Mouse (Mus musculus) heart, postnatal 14 days (tissue): Measurements from ENCODE around the gene Rhox3a2. TPM values are rescaled to one million over a fixed set of nuclear protein-coding genes. Genes with fewer than 3 reads are reported as not detected.
"Not testable (repeated sequence)": the region's sequence is repeated elsewhere in the genome, so short reads cannot be mapped to it uniquely, and the experiment has no call there.

Experiments used
- DNase-seq, 2 experiments: peaks; one replicate each; pipeline ENCODE4 v3.0.0; 2021 to 2022
- intact Hi-C: fragments of 180-260 bp; cut with DNase I; formaldehyde crosslinking; loops from one replicate; pipeline ENCODE4 v1.15.1; 2025
- long read RNA-seq, 2 experiments: library from polyadenylated mRNA; stranded (forward); transcript quantifications; one replicate each; pipeline ENCODE4 v2.0.0; 2021
- total RNA-seq, 2 experiments: library from RNA; stranded (reverse); gene quantifications; 2 replicates each; pipeline ENCODE4 v1.2.3; 2021

The Rhox3a2 gene
- not detected for total RNA-seq
- long read RNA-seq, experiment 1 = 0 reads
- long read RNA-seq, experiment 2 = 0 reads

- DNase-seq, intact Hi-C loops: not testable (repeated sequence)
Observed at GRCm38 (mm10) chrX:37379728-37380127, at the start of gene Rhox3a2. Gene Rhox3a2, plus strand, starts transcription at chrX:37380028.

GRCm38 (mm10) chrX:37390548-37390947 lies 10.7 kb downstream of the Rhox3a2 start, which contains the start of gene Rhox4a2:
Gene Rhox4a2, plus strand, starts transcription at chrX:37390848.
- DNase-seq, intact Hi-C loops: not testable (repeated sequence)

- intact Hi-C loops = not testable (repeated sequence)
Observed at GRCm38 (mm10) chrX:37411767-37412166, 31.9 kb downstream of the Rhox3a2 start, which contains the start of gene Rhox2b. Gene Rhox2b, plus strand, starts transcription at chrX:37412067.

GRCm38 (mm10) chrX:37432194-37432593 lies 52.4 kb downstream of the Rhox3a2 start, which contains the start of gene Rhox4b:
Gene Rhox4b, plus strand, starts transcription at chrX:37432494.
- DNase-seq, intact Hi-C loops: not testable (repeated sequence)

More at GRCm38 (mm10) chrX:37411767-37412166, 31.9 kb downstream of the Rhox3a2 start, which contains the start of gene Rhox2b:
- not testable (repeated sequence) for DNase-seq

Other genes starting within 250 kb of the Rhox3a2 start
- not detected for gene Akap14, start 211.2 kb upstream of the Rhox3a2 start, total RNA-seq
- gene Ndufa1, start 188.9 kb upstream of the Rhox3a2 start, total RNA-seq = 100 to 1,000 TPM; 877 to 921 TPM
- gene Rnf113a1, start 188.8 kb upstream of the Rhox3a2 start, total RNA-seq = 1 to 10 TPM; 1.9 to 2.1 TPM
- not detected for gene Gm9, start 169.0 kb upstream of the Rhox3a2 start, total RNA-seq
- not detected for gene Rhox1, start 157.8 kb upstream of the Rhox3a2 start, total RNA-seq
- gene Rhox2a, start 135.1 kb upstream of the Rhox3a2 start, total RNA-seq = not detected
- gene Rhox3a, start 130.1 kb upstream of the Rhox3a2 start, total RNA-seq = not detected
- gene Rhox4a, start 114.7 kb upstream of the Rhox3a2 start, total RNA-seq = not detected
- gene Rhox4a2, start 10.8 kb downstream of the Rhox3a2 start, total RNA-seq = not detected
- not detected for gene Rhox2b, start 32.0 kb downstream of the Rhox3a2 start, total RNA-seq
- not detected for gene Rhox4b, start 52.5 kb downstream of the Rhox3a2 start, total RNA-seq
- not detected for gene Rhox2c, start 73.7 kb downstream of the Rhox3a2 start, total RNA-seq
- gene Rhox3c, start 78.6 kb downstream of the Rhox3a2 start, total RNA-seq = not detected
- gene Rhox4c, start 100.3 kb downstream of the Rhox3a2 start, total RNA-seq = not detected
- not detected for gene Rhox2d, start 113.4 kb downstream of the Rhox3a2 start, total RNA-seq
- gene Rhox4d, start 134.3 kb downstream of the Rhox3a2 start, total RNA-seq = not detected
- not detected for gene Rhox2e, start 150.4 kb downstream of the Rhox3a2 start, total RNA-seq
- gene Rhox3e, start 162.0 kb downstream of the Rhox3a2 start, total RNA-seq = not detected
- not detected for gene Rhox4e, start 177.4 kb downstream of the Rhox3a2 start, total RNA-seq
- gene Rhox2f, start 191.4 kb downstream of the Rhox3a2 start, total RNA-seq = not detected
- not detected for gene Rhox3f, start 201.0 kb downstream of the Rhox3a2 start, total RNA-seq
- not detected for gene Rhox4f, start 227.7 kb downstream of the Rhox3a2 start, total RNA-seq
- not detected for gene Rhox3g, start 248.6 kb downstream of the Rhox3a2 start, total RNA-seq